In genomic region chr4:117981518-117981917, GRCm38 (mm10) we compare ENCODE assay signal across 23 mouse cellular contexts.
"Had no signal": no experiment of that assay in that cellular context is flagged by ENCODE, and none has a peak within 500 bp of the region (broad histone marks: within the 10 kb centered on the region; RNA-seq: fewer than 3 reads in every experiment).

No protein-coding gene starts in this region.

- H3K9ac ChIP-seq: intestine, embryonic 15.5 days; kidney, embryonic 15.5 days; limb, embryonic 12.5 days; limb, embryonic 15.5 days; liver, embryonic 13.5 days; lung, embryonic 14.5 days; midbrain, embryonic 15.5 days; neural tube, embryonic 12.5 days; neural tube, embryonic 15.5 days had no signal

- H3K4me3 ChIP-seq: intestine, embryonic 15.5 days; kidney, embryonic 15.5 days; limb, embryonic 12.5 days; limb, embryonic 15.5 days; liver, embryonic 13.5 days; megakaryocyte, embryonic 14.5 days; midbrain, embryonic 10.5 days; midbrain, embryonic 15.5 days; neural tube, embryonic 12.5 days; neural tube, embryonic 15.5 days had no signal

- H3K4me2 ChIP-seq: intestine, embryonic 15.5 days; kidney, embryonic 15.5 days; limb, embryonic 12.5 days; limb, embryonic 15.5 days; liver, embryonic 13.5 days; lung, embryonic 14.5 days; midbrain, embryonic 15.5 days; neural tube, embryonic 12.5 days; neural tube, embryonic 15.5 days had no signal

- DNase-seq: kidney, adult 11 months; kidney, adult 8-10 months; kidney, postnatal 10 days; kidney, postnatal 36 days; left cerebral cortex, postnatal 4 days; liver, embryonic 13.5 days; lung, embryonic 14.5 days; lung, postnatal 10 days; lung, postnatal 36 days; retina, postnatal 1 day; right cerebral cortex, postnatal 25 days; spleen, adult 18-20 months; thymus, adult 18-20 months; thymus, postnatal 36 days had no signal

- H3K4me1 ChIP-seq: midbrain, embryonic 15.5 days; neural tube, embryonic 12.5 days had no signal

- ATAC-seq: intestine, embryonic 15.5 days; midbrain, embryonic 15.5 days had no signal

- H3K27me3 ChIP-seq: intestine, embryonic 15.5 days; kidney, embryonic 15.5 days; limb, embryonic 12.5 days; limb, embryonic 15.5 days; liver, embryonic 13.5 days; midbrain, embryonic 15.5 days; neural tube, embryonic 12.5 days; neural tube, embryonic 15.5 days had no signal

- H3K36me3 ChIP-seq: intestine, embryonic 15.5 days; kidney, embryonic 15.5 days; limb, embryonic 12.5 days; limb, embryonic 15.5 days; liver, embryonic 13.5 days; midbrain, embryonic 10.5 days; midbrain, embryonic 15.5 days; neural tube, embryonic 12.5 days; neural tube, embryonic 15.5 days had no signal

- H3K9me3 ChIP-seq: intestine, embryonic 15.5 days; kidney, embryonic 15.5 days; limb, embryonic 12.5 days; limb, embryonic 15.5 days; liver, embryonic 13.5 days; megakaryocyte, embryonic 14.5 days; midbrain, embryonic 10.5 days; midbrain, embryonic 15.5 days; neural tube, embryonic 12.5 days; neural tube, embryonic 15.5 days had no signal

- H3K27ac ChIP-seq: intestine, embryonic 15.5 days; kidney, embryonic 15.5 days; limb, embryonic 12.5 days; limb, embryonic 15.5 days; liver, embryonic 13.5 days; midbrain, embryonic 10.5 days; midbrain, embryonic 15.5 days; neural tube, embryonic 12.5 days; neural tube, embryonic 15.5 days had no signal
